Mouse (Mus musculus): ENCODE results near the gene Igsf21.
A peak's percentile ranks its signal among the peaks of the same experiment; 100 is the strongest.

GRCm38 (mm10) chr4:140068468-140068867 lies 178.1 kb downstream of the Igsf21 start:
- TF ChIP-seq POLR2A (IDR thresholded peaks at IDR 0.05; ENCODE audit: borderline replicate concordance, extremely low read depth, insufficient read depth, insufficient read length, poor library complexity, severe bottlenecking) (no peak), CTCF (IDR thresholded peaks at IDR 0.05; ENCODE audit: borderline replicate concordance, extremely low read depth, insufficient read depth, insufficient read length) (peak; percentile 38; the same call in 1 of the 2 replicates)
